ENCODE assay signal across 17 mouse cellular contexts in the genomic region with DNA sequence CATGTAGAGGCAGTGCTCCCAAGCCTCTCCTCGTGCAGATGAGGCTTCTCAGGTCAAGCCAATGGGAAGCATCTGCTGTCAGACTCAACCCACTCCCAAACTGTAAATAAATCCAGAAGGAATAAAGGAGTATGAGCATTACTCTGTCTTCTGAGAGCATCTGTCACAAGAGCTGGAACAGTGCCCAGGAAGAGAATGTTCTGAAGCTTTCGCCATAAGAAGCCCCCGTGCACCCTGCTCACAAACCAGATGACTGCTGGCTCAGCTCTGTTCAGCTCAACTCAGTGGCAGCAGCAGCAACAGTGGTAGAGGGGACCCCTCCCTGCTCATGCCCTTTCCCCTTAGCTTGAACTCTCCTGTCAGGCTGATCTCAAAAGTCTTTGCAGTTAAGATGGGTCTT. TPM values are rescaled to one million over a fixed set of nuclear protein-coding genes. Genes with fewer than 3 reads are reported as not detected.
DNase-seq lines count a peak whose midpoint lies in the region; ATAC-seq and TF ChIP-seq lines count a peak whose summit lies in the region.
"Had no signal": no experiment of that assay in that cellular context is flagged by ENCODE, and none has a peak within 500 bp of the region (broad histone marks: within the 10 kb centered on the region; RNA-seq: fewer than 3 reads in every experiment).

No protein-coding gene starts in this region.

- H3K36me3 ChIP-seq in forebrain, postnatal 0 days (ENCODE audit: insufficient read depth), result no peaks in the 10 kb centered on the region
- H3K36me3 ChIP-seq in forebrain, embryonic 12.5 days (replicated peaks), result no peaks in the 10 kb centered on the region
- no peaks in the 10 kb centered on the region for H3K36me3 ChIP-seq in lung, embryonic 14.5 days (ENCODE audit: insufficient read depth)
- H3K36me3 ChIP-seq: embryonic facial prominence, embryonic 13.5 days; heart, embryonic 12.5 days had no signal

- no peak overlapping the region for H3K27ac ChIP-seq in forebrain, postnatal 0 days (ENCODE audit: low read depth, low read length)
- H3K27ac ChIP-seq in forebrain, embryonic 12.5 days, result no peak overlapping the region
- H3K27ac ChIP-seq in lung, embryonic 14.5 days (ENCODE audit: low read depth), result no peak overlapping the region
- H3K27ac ChIP-seq: embryonic facial prominence, embryonic 13.5 days; forebrain, embryonic 13.5 days had no signal

- no peak overlapping the region for H3K4me2 ChIP-seq in forebrain, postnatal 0 days (ENCODE audit: low read depth)
- no peak overlapping the region for H3K4me2 ChIP-seq in forebrain, embryonic 12.5 days
- no peak overlapping the region for H3K4me2 ChIP-seq in lung, embryonic 14.5 days
- H3K4me2 ChIP-seq: embryonic facial prominence, embryonic 13.5 days; forebrain, embryonic 13.5 days; heart, embryonic 12.5 days had no signal

- ATAC-seq in forebrain, postnatal 0 days, result peak; percentile 42
- ATAC-seq in forebrain, embryonic 12.5 days (ENCODE audit: low FRiP score), result no peak
- ATAC-seq in lung, embryonic 14.5 days (ENCODE audit: insufficient read depth), result no peak; the same call in 1 of the 2 replicates
- ATAC-seq: forebrain, embryonic 13.5 days had no signal

- no peaks in the 10 kb centered on the region for H3K27me3 ChIP-seq in forebrain, postnatal 0 days (ENCODE audit: insufficient read depth, low read length)
- no peaks in the 10 kb centered on the region for H3K27me3 ChIP-seq in forebrain, embryonic 12.5 days
- no peaks in the 10 kb centered on the region for H3K27me3 ChIP-seq in lung, embryonic 14.5 days (ENCODE audit: insufficient read depth, low read length)
- H3K27me3 ChIP-seq: embryonic facial prominence, embryonic 13.5 days; forebrain, embryonic 13.5 days; heart, embryonic 12.5 days had no signal

- 57% methylated on average over 3 of the region's 3 CpGs for WGBS in forebrain, postnatal 0 days
- WGBS in forebrain, embryonic 12.5 days, result 75% methylated on average over 3 of the region's 3 CpGs
- 41% methylated on average over 3 of the region's 3 CpGs for WGBS in lung, embryonic 14.5 days

- H3K4me3 ChIP-seq in forebrain, postnatal 0 days (ENCODE audit: low read depth, low read length), result no peak overlapping the region
- H3K4me3 ChIP-seq in forebrain, embryonic 12.5 days (replicated peaks), result no peak overlapping the region
- H3K4me3 ChIP-seq in lung, embryonic 14.5 days (ENCODE audit: low read depth, low read length), result no peak overlapping the region
- H3K4me3 ChIP-seq: embryonic facial prominence, embryonic 13.5 days; forebrain, embryonic 13.5 days; heart, embryonic 12.5 days had no signal

- DNase-seq in forebrain, postnatal 0 days, result peak; percentile 29
- peak; percentile 49 for DNase-seq in lung, embryonic 14.5 days
- no peak for DNase-seq in lung, postnatal 4 days
- DNase-seq in layer of hippocampus, postnatal 36 days, result peak; percentile 56 to 61
- DNase-seq in right cerebral cortex, postnatal 25 days, result peak; percentile 8
- no peak for DNase-seq in spleen, postnatal 14 days (ENCODE audit: low spot score in 2 of 2)
- no peak for DNase-seq in heart, adult 9 months (ENCODE audit: low spot score in 2 of 2)
- DNase-seq: cerebellum, postnatal 25 days; thymus, postnatal 25 days had no signal

- no peaks in the 10 kb centered on the region for H3K9me3 ChIP-seq in forebrain, postnatal 0 days (ENCODE audit: low read length)
- no peaks in the 10 kb centered on the region for H3K9me3 ChIP-seq in forebrain, embryonic 12.5 days
- H3K9me3 ChIP-seq in lung, embryonic 14.5 days (ENCODE audit: low read depth, low read length), result no peaks in the 10 kb centered on the region
- H3K9me3 ChIP-seq: embryonic facial prominence, embryonic 13.5 days; forebrain, embryonic 13.5 days had no signal

- TF ChIP-seq CTCF in forebrain, postnatal 0 days (IDR thresholded peaks at IDR 0.05; ENCODE audit: low read depth), result no peak
- TF ChIP-seq CTCF in lung, embryonic 14.5 days (IDR thresholded peaks at IDR 0.05; ENCODE audit: low read depth), result no peak

- no peaks in the 10 kb centered on the region for H3K4me1 ChIP-seq in forebrain, postnatal 0 days (ENCODE audit: insufficient read depth)
- H3K4me1 ChIP-seq in forebrain, embryonic 12.5 days, result no peaks in the 10 kb centered on the region
- no peaks in the 10 kb centered on the region for H3K4me1 ChIP-seq in lung, embryonic 14.5 days (ENCODE audit: insufficient read depth)
- H3K4me1 ChIP-seq: embryonic facial prominence, embryonic 13.5 days; forebrain, embryonic 13.5 days; heart, embryonic 12.5 days had no signal

- H3K9ac ChIP-seq in forebrain, postnatal 0 days, result no peak overlapping the region
- H3K9ac ChIP-seq in forebrain, embryonic 12.5 days, result no peak overlapping the region
- H3K9ac ChIP-seq in lung, embryonic 14.5 days, result no peak overlapping the region
- H3K9ac ChIP-seq: embryonic facial prominence, embryonic 13.5 days; forebrain, embryonic 13.5 days; heart, embryonic 12.5 days had no signal

RNA-seq across cellular contexts. Expression of a gene that starts 47.2 kb away (rescaled TPM):
- not detected in 2 replicates for total RNA-seq in forebrain, postnatal 0 days (2014; rRNA removed)
- polyA plus RNA-seq in forebrain, postnatal 0 days (2015; fragmentation: Nextera tagmentation; extraction: Ambion mirVana), result not detected in 2 replicates
- polyA plus RNA-seq in forebrain, embryonic 12.5 days (2016; fragmentation: Nextera tagmentation; extraction: Ambion mirVana), result not detected in 2 replicates
- not detected in 2 replicates for polyA plus RNA-seq in lung, embryonic 14.5 days (2014; fragmentation: Nextera tagmentation; extraction: Ambion mirVana)
- not detected for total RNA-seq in layer of hippocampus, postnatal 36 days (2021)
- total RNA-seq: ES-E14; megakaryocyte progenitor cell, adult 5-6 weeks had no signal
- polyA plus RNA-seq: embryonic facial prominence, embryonic 13.5 days; forebrain, embryonic 13.5 days; heart, embryonic 12.5 days; limb, embryonic 11.5 days; liver, embryonic 16.5 days had no signal

Comparison
In these comparisons a context has a peak if more than half of its experiments do, and no peak if none do; other contexts are left out.
1. DNase-seq: peak in forebrain, postnatal 0 days (single experiment), lung, embryonic 14.5 days (single experiment), layer of hippocampus, postnatal 36 days (2 of 2) and right cerebral cortex, postnatal 25 days (single experiment); none in lung, postnatal 4 days (0 of 2), spleen, postnatal 14 days (0 of 2) and heart, adult 9 months (0 of 2).